Mouse (Mus musculus) cortical plate, adult 2 months (tissue): ENCODE measurements at regions not wholly inside any gene's neighbourhood (a gene's known extent, or its start where the extent isn't known, plus 50 kb on each side); places are given as distances from the start of the nearest gene placed in this dataset.

Experiments used
- H3K27ac ChIP-seq: fragments of 200-500 bp; 2 replicates; pipeline ENCODE4 v1.5.1; 2012; ENCODE audit warnings: low read length, control low read depth, inconsistent platforms; ENCODE audit not compliant: insufficient read depth
- H3K4me1 ChIP-seq: fragments of 200-500 bp; 2 replicates; pipeline ENCODE4 v1.6.1; 2011; ENCODE audit warnings: low read length; ENCODE audit not compliant: control insufficient read depth, insufficient read depth
- H3K4me3 ChIP-seq: fragments of 200-500 bp; 2 replicates; pipeline ENCODE4 v1.5.1; 2011; ENCODE audit warnings: mild to moderate bottlenecking, low read length, control low read depth; ENCODE audit not compliant: insufficient read depth
- CTCF ChIP-seq: fragments of 200-500 bp; IDR thresholded peaks from 2 replicates; pipeline ENCODE4 v1.5.1; 2011; ENCODE audit warnings: mild to moderate bottlenecking, control low read depth, low read length; ENCODE audit not compliant: insufficient read depth; ENCODE audit errors: extremely low read depth
- POLR2A ChIP-seq: fragments of 200-500 bp; IDR thresholded peaks from 2 replicates; pipeline ENCODE4 v1.6.1; 2011; ENCODE audit warnings: mild to moderate bottlenecking, low read length, control low read depth; ENCODE audit not compliant: insufficient read depth; ENCODE audit errors: extremely low read depth

- Histone ChIP-seq H3K27ac (no peak overlapping the region), H3K4me3 (no peak overlapping the region), H3K4me1 (no peaks in the 10 kb centered on the region)
- TF ChIP-seq POLR2A, result no peak
- no peak for TF ChIP-seq CTCF
Observed at GRCm38 (mm10) chr13:102143848-102144247, 375.8 kb upstream of the Pik3r1 start.

- Histone ChIP-seq H3K27ac (no peak overlapping the region), H3K4me3 (no peak overlapping the region), H3K4me1 (no peaks in the 10 kb centered on the region)
- TF ChIP-seq POLR2A (no peak), CTCF (no peak)
Observed at GRCm38 (mm10) chr13:102148039-102148438, 380.0 kb upstream of the Pik3r1 start.

- H3K4me3 ChIP-seq, result no peak overlapping the region
- H3K4me1 ChIP-seq, result no peaks in the 10 kb centered on the region
- TF ChIP-seq CTCF (no peak), POLR2A (no peak)
- H3K27ac ChIP-seq, result no peak overlapping the region
Observed at GRCm38 (mm10) chr13:102153785-102154608, 386.0 kb upstream of the Pik3r1 start.

GRCm38 (mm10) chr13:102154609-102154899 is 386.5 kb upstream of the Pik3r1 start:
- H3K4me1 ChIP-seq, result no peaks in the 10 kb centered on the region
- TF ChIP-seq CTCF, result no peak
- TF ChIP-seq POLR2A, result no peak

GRCm38 (mm10) chr13:102157369-102158130 is 389.5 kb upstream of the Pik3r1 start:
- Histone ChIP-seq H3K27ac (no peak overlapping the region), H3K4me1 (no peaks in the 10 kb centered on the region), H3K4me3 (no peak overlapping the region)
- TF ChIP-seq CTCF, result no peak
- TF ChIP-seq POLR2A, result no peak

More at GRCm38 (mm10) chr13:102154609-102154899, 386.5 kb upstream of the Pik3r1 start:
- Histone ChIP-seq H3K4me3 (no peak overlapping the region), H3K27ac (no peak overlapping the region)

- Histone ChIP-seq H3K4me1 (no peaks in the 10 kb centered on the region), H3K27ac (no peak overlapping the region), H3K4me3 (no peak overlapping the region)
- TF ChIP-seq CTCF (no peak), POLR2A (no peak)
Observed at GRCm38 (mm10) chr13:102173382-102174234, 405.6 kb upstream of the Pik3r1 start.

GRCm38 (mm10) chr13:102174431-102174830 is 406.4 kb upstream of the Pik3r1 start:
- H3K4me1 ChIP-seq, result no peaks in the 10 kb centered on the region
- no peak overlapping the region for H3K4me3 ChIP-seq
- H3K27ac ChIP-seq, result no peak overlapping the region
- TF ChIP-seq POLR2A, result no peak
- TF ChIP-seq CTCF, result no peak

- H3K4me1 ChIP-seq, result no peaks in the 10 kb centered on the region
- TF ChIP-seq CTCF, result no peak
- TF ChIP-seq POLR2A, result no peak
- H3K27ac ChIP-seq, result no peak overlapping the region
- no peak overlapping the region for H3K4me3 ChIP-seq
Observed at GRCm38 (mm10) chr13:102174896-102175295, 406.9 kb upstream of the Pik3r1 start.

GRCm38 (mm10) chr13:102175406-102175805 is 407.4 kb upstream of the Pik3r1 start:
- H3K27ac ChIP-seq, result no peak overlapping the region
- TF ChIP-seq POLR2A, result no peak
- H3K4me1 ChIP-seq, result no peaks in the 10 kb centered on the region
- no peak overlapping the region for H3K4me3 ChIP-seq
